Mouse (Mus musculus) brain, embryonic 14.5 days (tissue): Measurements from ENCODE around the gene Sh3bp2.
A peak's percentile ranks its signal among the peaks of the same experiment; 100 is the strongest.

Experiments used
- CTCF ChIP-seq: fragments of 200-500 bp; IDR thresholded peaks from 2 replicates; pipeline ENCODE4 v1.5.1; 2012; ENCODE audit warnings: inconsistent platforms, mild to moderate bottlenecking, moderate library complexity, borderline replicate concordance; ENCODE audit not compliant: insufficient read depth, insufficient read length; ENCODE audit errors: extremely low read depth
- POLR2A ChIP-seq: fragments of 200-500 bp; IDR thresholded peaks from 2 replicates; pipeline ENCODE4 v1.6.1; 2012; ENCODE audit warnings: mild to moderate bottlenecking, inconsistent platforms, borderline replicate concordance; ENCODE audit not compliant: poor library complexity, insufficient read depth, insufficient read length, severe bottlenecking; ENCODE audit errors: extremely low read depth

DNA sequence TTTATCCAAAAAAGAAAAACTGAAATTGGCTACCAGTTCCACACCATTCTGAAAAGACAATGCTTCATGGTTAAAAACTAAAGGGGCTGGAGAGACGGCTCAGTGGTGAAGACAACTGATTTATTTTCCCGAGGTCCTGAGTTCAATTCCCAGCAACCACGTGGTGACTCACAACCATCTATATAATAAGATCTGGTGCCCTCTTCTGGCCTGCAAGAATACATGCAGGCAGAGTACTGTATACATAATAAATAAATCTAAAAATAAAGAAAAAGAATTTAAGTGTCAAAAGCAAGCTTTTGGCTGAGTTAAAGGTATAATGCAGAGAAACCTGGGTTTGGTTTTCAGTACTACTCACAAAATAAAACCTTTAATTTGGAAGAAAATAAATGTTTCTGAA, 44.7 kb upstream of the Sh3bp2 start:
- TF ChIP-seq CTCF (0 out of 2 replicates have a peak, but pooled peaks have one; percentile 5), POLR2A (no peak)
